Mouse (Mus musculus) forebrain, embryonic 14.5 days (tissue): ENCODE results near the gene Uck1. TPM values are rescaled to one million over a fixed set of nuclear protein-coding genes. Genes with fewer than 3 reads are reported as not detected.
A peak's percentile ranks its signal among the peaks of the same experiment; 100 is the strongest.

ENCODE experiments used
- ATAC-seq: fragments of 200-750 bp; cut with Nextera tagmentation; 2 replicates; pipeline ENCODE4 v1.8.0; 2017; ENCODE audit warnings: mild to moderate bottlenecking, moderate library complexity
- DNase-seq: peaks from one replicate; pipeline ENCODE4 v3.0.0-alpha.2; 2015; ENCODE audit warnings: low spot score
- H3K27ac ChIP-seq: fragments of 300-500 bp; sonication (generic); 2 replicates; pipeline ENCODE4 v1.5.1; 2014; ENCODE audit warnings: low read depth, mild to moderate bottlenecking, control low read depth, low read length, moderate library complexity
- H3K27me3 ChIP-seq: fragments of 300-500 bp; sonication (generic); replicated peaks from 2 replicates; pipeline ENCODE4 v1.6.1; 2014; ENCODE audit warnings: low read length, control low read depth, mixed read lengths; ENCODE audit not compliant: control insufficient read depth, insufficient read depth
- H3K36me3 ChIP-seq: fragments of 300-500 bp; sonication (generic); 2 replicates; pipeline ENCODE4 v1.6.1; 2014; ENCODE audit warnings: low read length, control low read depth; ENCODE audit not compliant: control insufficient read depth, insufficient read depth
- H3K4me1 ChIP-seq: fragments of 300-500 bp; sonication (generic); 2 replicates; pipeline ENCODE4 v1.6.1; 2014; ENCODE audit warnings: antibody characterized with exemption, low read length, control low read depth; ENCODE audit not compliant: control insufficient read depth, insufficient read depth
- H3K4me2 ChIP-seq: fragments of 300-500 bp; sonication (generic); 2 replicates; pipeline ENCODE4 v1.6.1; 2014; ENCODE audit warnings: mild to moderate bottlenecking, control low read depth, low read length
- H3K4me3 ChIP-seq: fragments of 300-500 bp; sonication (generic); 2 replicates; pipeline ENCODE4 v1.5.1; 2014; ENCODE audit warnings: low read depth, low read length, control low read depth
- H3K9ac ChIP-seq: fragments of 300-500 bp; sonication (generic); 2 replicates; pipeline ENCODE4 v1.6.1; 2014; ENCODE audit warnings: mild to moderate bottlenecking, low read length, control low read depth, moderate library complexity
- H3K9me3 ChIP-seq: fragments of 300-500 bp; sonication (generic); replicated peaks from 2 replicates; pipeline ENCODE4 v1.6.1; 2016; ENCODE audit warnings: low read length, control low read depth, mixed read lengths; ENCODE audit not compliant: control insufficient read depth
- WGBS: fragments of 180-500 bp; shearing (Covaris S2); extraction: QIAGEN DNeasy Blood & Tissue Kit; methylation state at CpG from one replicate; pipeline ENCODE4 v1.1.7; 2014; 5-methylcytosine and 5-hydroxymethylcytosine counted together
- polyA plus RNA-seq: library from polyadenylated mRNA; unstranded; fragments of >200 nt; fragmentation: Nextera tagmentation; extraction: Ambion mirVana; gene quantifications from 2 replicates; pipeline ENCODE4 v1.2.1, GENCODE M21; 2014

Gene Uck1
- 84.2 and 96.6 TPM in 2 replicates for polyA plus RNA-seq

DNA sequence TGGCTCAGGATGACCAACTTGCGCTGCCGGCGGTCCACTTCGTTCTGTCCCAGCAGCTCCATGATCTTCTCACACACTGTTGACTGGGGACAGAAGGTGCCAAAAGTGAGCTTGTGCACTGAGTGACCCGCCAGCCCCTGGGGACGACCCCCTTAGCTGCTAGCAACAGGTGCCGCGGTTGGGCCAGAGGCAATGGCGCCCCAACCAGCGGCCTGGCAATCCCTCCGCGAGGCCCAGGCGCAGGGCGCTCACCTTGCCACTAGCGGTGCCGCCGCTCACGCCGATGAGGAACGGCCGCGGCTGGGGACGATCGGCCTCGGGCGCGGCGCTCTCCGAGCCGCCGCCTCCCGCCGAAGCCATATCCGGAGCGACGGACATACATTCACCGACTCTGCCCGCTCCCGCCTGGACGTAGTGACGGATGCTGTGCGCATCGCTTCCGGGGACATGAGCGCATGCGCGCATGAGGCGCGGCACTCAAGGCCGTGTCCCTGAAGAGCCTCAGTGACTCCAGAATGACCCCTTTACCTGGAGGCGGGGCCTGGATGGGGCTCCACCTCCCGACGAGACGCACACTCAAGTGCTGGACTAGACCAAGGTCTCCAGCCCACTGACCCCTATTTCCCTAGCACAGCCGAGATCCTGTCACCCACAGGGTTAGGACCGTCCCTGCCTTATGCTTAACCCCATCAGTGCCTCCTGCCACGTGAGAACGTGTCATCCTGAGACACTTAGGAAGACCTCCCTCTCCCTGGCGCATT, at the start of gene Uck1:
TSS of gene Uck1 (minus strand) at position 503 of the 761 bp plus-strand sequence.
- Histone ChIP-seq H3K9ac (peak within 1 kb of the TSS; percentile 88), H3K9me3 (no peaks in the 10 kb centered on the region), H3K27me3 (no peaks in the 10 kb centered on the region), H3K36me3 (peaks cover 28% of the 10 kb centered on the region), H3K27ac (no peak within 1 kb of the TSS), H3K4me2 (peak within 1 kb of the TSS; percentile 74), H3K4me3 (peak within 1 kb of the TSS; percentile 76), H3K4me1 (peaks cover 6% of the 10 kb centered on the region; the same call in 1 of the 2 replicates)
- ATAC-seq (peak; percentile 94), DNase-seq (peak; percentile 89)
- 2% methylated on average over 59 of the region's 59 CpGs for WGBS

DNA sequence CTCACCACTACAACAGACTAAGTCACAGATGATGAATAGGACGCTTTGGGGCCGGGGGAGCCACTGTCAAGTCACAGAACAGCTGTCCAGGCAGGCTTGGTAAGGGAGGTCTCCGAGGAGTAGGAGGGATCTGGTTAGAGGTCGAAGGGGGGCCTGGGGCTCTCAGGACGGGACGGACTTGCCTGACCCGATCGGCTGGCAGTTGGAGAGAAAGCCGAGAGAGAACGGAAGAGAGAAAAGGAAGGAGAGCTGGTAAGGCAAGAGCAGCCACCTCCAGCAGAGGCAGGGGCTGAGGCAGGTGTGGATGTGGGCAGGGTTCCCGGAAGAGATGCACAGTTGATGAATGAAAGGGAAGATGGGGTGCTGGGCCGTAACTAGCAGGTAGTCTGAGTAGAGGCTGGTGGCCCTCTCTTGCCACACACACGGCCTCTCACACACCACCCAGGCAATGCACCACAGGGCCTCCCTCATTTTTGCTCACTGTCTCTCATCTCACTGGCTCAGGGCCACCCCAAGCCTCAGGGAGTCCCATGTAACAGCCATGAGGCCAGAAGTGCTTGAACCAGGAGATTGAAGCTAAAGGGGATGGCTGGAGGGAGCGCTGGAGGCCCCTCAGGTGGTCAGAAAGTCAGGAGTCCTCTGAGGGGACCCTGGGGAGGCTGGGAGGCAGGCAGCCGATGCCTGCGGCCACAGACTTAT, 49.1 kb upstream of the Uck1 start:
- peaks cover 10% of the 10 kb centered on the region for H3K4me1 ChIP-seq
- no peak overlapping the region for H3K27ac ChIP-seq
- no peak for DNase-seq
- H3K4me3 ChIP-seq, result no peak overlapping the region
- no peak overlapping the region for H3K4me2 ChIP-seq
- H3K9ac ChIP-seq, result no peak overlapping the region
- peaks cover 64% of the 10 kb centered on the region for H3K36me3 ChIP-seq
- 90% methylated on average over 16 of the region's 16 CpGs for WGBS
- no peak for ATAC-seq
- no peaks in the 10 kb centered on the region for H3K27me3 ChIP-seq
- H3K9me3 ChIP-seq, result no peaks in the 10 kb centered on the region

DNA sequence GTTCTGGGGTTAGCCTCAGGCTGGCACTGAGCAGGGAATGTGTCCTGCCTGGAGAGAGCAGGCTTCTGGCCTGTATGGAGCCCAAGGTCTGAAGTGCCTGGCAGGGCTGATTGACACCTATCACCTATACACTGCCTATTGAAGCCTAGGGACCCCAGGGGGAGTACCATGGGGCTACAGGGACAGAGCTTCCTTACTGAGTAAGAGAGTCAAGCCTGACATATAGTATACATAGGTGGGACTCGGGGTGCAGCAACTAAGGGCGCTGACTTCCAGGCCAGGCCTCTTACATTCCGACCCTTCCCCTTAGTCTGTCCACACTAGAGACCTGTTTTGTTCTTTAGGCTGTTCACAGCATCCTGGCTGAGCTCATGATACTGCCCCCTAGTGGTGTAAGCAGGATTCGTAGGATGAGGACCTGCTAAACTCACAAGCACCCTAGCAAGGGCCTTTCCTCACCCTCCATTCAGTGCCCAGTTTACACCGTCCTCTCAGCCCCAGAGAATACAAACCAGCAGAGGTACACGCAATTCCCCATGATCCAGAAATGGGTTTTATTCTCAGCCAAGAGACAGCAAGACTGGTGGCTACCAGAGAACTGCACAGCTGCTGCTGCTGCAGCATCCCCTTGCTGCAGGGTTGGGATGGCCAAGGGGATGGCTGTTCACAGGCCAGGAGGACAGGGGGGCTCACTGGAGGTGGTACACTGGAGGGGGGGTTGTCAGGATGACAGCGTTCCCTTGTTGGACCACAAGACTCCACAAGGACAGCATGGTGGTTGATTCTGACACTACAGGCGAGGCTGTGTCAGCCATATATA, 48.2 kb upstream of the Uck1 start:
- H3K9ac ChIP-seq, result no peak overlapping the region
- H3K36me3 ChIP-seq, result peaks cover 73% of the 10 kb centered on the region
- no peak for ATAC-seq

DNA sequence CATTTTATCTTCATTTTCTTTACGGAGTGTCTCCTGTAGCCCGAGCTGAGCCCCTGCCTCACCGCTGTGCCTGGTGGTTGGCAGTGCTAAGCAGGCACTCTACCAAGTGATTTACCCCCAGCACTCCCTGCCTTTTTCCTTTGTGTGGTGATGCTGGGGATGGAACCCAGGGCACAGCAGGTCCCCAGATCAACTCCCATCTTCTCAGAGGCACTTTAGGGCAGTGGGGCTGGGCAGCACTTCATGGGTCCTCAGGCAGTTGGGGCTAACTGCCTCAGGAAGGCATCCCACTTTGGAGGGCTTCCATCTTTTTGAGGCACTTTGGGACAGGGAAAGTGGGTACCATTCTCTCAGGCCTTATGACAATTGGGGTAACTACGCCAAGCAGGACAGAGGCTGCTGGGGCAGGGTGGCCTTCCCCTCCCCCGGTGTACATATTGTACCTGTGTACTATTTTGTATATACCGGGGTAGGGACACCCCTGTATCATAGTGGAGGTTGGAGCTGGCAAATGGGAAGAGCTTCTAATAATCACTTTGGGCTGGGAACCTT, 47.4 kb upstream of the Uck1 start:
- peaks cover 10% of the 10 kb centered on the region for H3K4me1 ChIP-seq
- H3K36me3 ChIP-seq, result peaks cover 81% of the 10 kb centered on the region
- no peak overlapping the region for H3K27ac ChIP-seq
- DNase-seq, result no peak
- no peaks in the 10 kb centered on the region for H3K27me3 ChIP-seq
- no peak for ATAC-seq
- 86% methylated on average over 6 of the region's 6 CpGs for WGBS
- H3K9ac ChIP-seq, result no peak overlapping the region
- no peaks in the 10 kb centered on the region for H3K9me3 ChIP-seq
- no peak overlapping the region for H3K4me3 ChIP-seq
- H3K4me2 ChIP-seq, result no peak overlapping the region

More for the DNA sequence above, 48.2 kb upstream of the Uck1 start:
- 39% methylated on average over 8 of the region's 8 CpGs for WGBS
- Histone ChIP-seq H3K9me3 (no peaks in the 10 kb centered on the region), H3K4me2 (no peak overlapping the region), H3K4me1 (peaks cover 10% of the 10 kb centered on the region), H3K4me3 (no peak overlapping the region), H3K27ac (no peak overlapping the region), H3K27me3 (no peaks in the 10 kb centered on the region)
- peak; percentile 79 for DNase-seq

DNA sequence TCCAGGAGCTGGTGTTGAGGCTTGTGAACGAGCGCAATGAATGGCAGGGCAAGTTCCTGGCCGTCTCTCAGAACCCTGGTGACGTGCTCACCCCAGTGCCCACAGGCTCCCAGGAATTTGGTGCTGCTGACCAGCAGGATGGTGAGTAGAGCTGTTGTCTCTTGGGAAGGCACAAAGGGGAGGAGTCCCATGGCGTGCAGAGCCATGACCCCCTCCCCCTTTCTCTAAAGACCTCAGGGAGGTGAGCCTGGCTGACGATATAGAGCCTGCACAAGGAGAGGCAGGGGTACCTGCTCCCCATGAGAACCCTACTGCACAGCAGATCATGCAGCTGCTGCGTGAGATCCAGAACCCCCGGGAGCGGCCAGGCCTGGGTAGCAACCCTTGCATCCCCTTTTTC, 46.2 kb upstream of the Uck1 start:
- H3K9me3 ChIP-seq, result no peaks in the 10 kb centered on the region
- no peak overlapping the region for H3K9ac ChIP-seq
- peaks cover 92% of the 10 kb centered on the region for H3K36me3 ChIP-seq
- no peak for DNase-seq
- peaks cover under 1% of the 10 kb centered on the region; the same call in 1 of the 2 replicates for H3K4me1 ChIP-seq
- WGBS, result 90% methylated on average over 9 of the region's 9 CpGs
- H3K27ac ChIP-seq, result no peak overlapping the region
- no peak overlapping the region for H3K4me3 ChIP-seq
- no peak for ATAC-seq
- H3K27me3 ChIP-seq, result no peaks in the 10 kb centered on the region
- no peak overlapping the region for H3K4me2 ChIP-seq

DNA sequence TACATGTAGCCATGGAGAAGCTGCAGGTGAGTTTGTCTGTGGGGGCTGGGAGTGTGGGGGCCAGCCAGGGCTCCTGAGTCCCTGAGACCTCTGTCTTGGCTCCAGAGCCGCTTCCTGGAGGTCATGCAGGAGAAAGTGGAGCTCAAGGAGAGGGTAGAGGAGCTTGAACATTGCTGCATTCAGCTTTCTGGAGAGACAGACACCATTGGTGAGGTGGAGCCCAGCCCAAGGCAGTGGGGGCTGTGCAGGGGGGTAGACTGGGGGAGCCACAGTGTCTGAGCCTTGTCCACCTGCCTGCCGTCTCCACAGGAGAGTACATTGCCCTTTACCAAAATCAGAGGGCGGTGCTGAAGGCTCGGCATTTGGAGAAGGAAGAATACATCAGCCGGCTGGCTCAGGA, 45.7 kb upstream of the Uck1 start:
- DNase-seq (no peak), ATAC-seq (no peak)
- WGBS, result 96% methylated on average over 5 of the region's 5 CpGs
- no peak overlapping the region for H3K4me3 ChIP-seq
- H3K4me2 ChIP-seq, result no peak overlapping the region
- H3K4me1 ChIP-seq, result no peaks in the 10 kb centered on the region
- H3K36me3 ChIP-seq, result peaks cover 96% of the 10 kb centered on the region
- no peak overlapping the region for H3K27ac ChIP-seq
- H3K9me3 ChIP-seq, result no peaks in the 10 kb centered on the region
- H3K9ac ChIP-seq, result no peak overlapping the region
- H3K27me3 ChIP-seq, result no peaks in the 10 kb centered on the region

DNA sequence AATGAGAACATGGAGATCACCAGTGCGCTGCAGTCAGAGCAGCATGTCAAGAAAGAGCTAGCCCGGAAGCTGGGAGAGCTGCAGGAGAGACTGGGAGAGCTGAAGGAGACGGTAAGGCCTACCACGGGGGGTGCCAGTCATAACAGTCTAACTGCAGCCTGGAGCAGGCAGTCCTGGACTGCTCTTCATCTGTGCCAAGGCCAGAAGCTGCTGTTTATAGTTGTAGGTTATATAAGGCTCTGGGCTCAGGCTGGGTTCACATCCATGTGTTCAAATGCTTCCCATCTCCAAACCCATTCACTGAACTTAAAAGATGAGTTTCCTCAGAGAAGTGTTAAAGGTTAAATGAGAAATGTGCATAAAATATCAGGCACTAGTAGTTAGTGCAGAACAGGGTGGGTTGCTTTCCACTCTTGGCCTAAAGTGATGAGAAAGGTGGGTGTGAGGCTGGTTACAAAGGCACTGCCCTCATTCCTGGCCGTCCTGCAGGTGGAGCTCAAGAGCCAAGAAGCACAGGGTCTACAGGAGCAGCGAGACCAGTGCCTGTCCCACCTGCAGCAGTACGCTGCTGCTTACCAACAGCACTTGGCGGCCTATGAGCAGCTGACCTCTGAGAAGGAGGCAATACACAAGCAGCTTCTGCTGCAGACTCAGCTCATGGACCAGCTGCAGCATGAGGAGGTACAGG, 44.3 kb upstream of the Uck1 start:
- H3K4me2 ChIP-seq, result no peak overlapping the region
- DNase-seq (peak; percentile 51), ATAC-seq (peak; percentile 52)
- no peak overlapping the region for H3K9ac ChIP-seq
- WGBS, result 55% methylated on average over 8 of the region's 8 CpGs
- no peak overlapping the region for H3K27ac ChIP-seq
- H3K4me1 ChIP-seq, result no peaks in the 10 kb centered on the region
- peaks cover 94% of the 10 kb centered on the region for H3K36me3 ChIP-seq
- no peaks in the 10 kb centered on the region for H3K27me3 ChIP-seq
- H3K4me3 ChIP-seq, result no peak overlapping the region
- H3K9me3 ChIP-seq, result no peaks in the 10 kb centered on the region

- no peak overlapping the region for H3K27ac ChIP-seq
- no peaks in the 10 kb centered on the region for H3K4me1 ChIP-seq
- 92% methylated on average over 10 of the region's 10 CpGs for WGBS
- no peak for DNase-seq
- no peak for ATAC-seq
- no peaks in the 10 kb centered on the region for H3K27me3 ChIP-seq
- H3K9ac ChIP-seq, result no peak overlapping the region
- no peaks in the 10 kb centered on the region for H3K9me3 ChIP-seq
- peaks cover 94% of the 10 kb centered on the region for H3K36me3 ChIP-seq
- H3K4me2 ChIP-seq, result no peak overlapping the region
- no peak overlapping the region for H3K4me3 ChIP-seq
Observed at GRCm38 (mm10) chr2:32302952-32303351, 43.0 kb upstream of the Uck1 start.
